Mouse (Mus musculus) forelimb bud, embryonic 11.5 days (tissue): ENCODE results near the gene Ssr4.

Experiments
- DNase-seq: peaks from one replicate; pipeline ENCODE4 v3.0.0-alpha.2; 2012; ENCODE audit warnings: low read depth, low spot score

Gene Ssr4

DNA sequence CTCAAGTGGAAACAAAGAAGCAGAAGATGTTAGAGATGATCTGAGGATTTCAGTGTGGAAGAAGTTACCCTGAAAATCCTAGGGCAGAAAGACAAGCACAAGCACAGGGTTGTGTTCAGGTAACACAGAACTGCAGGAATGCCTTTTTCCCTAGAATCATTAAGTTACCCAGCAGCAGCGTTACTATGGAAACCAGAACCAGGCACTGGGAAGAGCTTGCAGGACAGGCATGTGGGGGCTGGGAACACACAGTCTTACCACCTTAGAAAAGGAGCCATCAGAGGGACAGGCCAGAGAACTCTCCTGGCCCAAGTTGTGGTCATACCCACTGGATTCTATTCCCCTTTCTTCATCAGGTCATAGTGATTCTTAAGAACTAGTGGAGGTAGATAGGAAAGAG lies 19.0 kb downstream of the Ssr4 start:
- DNase-seq, result peak; percentile 9

DNA sequence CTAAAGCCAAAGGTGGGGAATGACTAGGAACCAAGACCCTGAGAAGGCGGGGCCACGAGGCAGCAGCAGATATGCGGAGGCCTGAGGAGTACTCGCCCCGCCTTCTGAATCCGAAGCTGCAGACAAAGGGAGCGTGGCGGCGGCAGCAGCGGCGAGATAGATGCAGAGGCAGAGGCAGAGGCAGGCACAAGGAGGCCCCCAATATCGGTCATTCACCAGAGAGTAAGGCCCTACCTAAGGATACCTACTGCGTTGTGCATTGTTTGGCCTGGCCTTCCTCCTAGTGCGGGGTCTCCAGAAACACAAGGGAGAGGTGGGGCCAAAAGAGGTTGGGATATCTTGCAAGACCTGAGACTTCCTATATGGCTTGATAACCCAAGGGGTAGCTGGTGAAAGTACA lies 28.2 kb downstream of the Ssr4 start:
- DNase-seq, result peak; percentile 18

DNA sequence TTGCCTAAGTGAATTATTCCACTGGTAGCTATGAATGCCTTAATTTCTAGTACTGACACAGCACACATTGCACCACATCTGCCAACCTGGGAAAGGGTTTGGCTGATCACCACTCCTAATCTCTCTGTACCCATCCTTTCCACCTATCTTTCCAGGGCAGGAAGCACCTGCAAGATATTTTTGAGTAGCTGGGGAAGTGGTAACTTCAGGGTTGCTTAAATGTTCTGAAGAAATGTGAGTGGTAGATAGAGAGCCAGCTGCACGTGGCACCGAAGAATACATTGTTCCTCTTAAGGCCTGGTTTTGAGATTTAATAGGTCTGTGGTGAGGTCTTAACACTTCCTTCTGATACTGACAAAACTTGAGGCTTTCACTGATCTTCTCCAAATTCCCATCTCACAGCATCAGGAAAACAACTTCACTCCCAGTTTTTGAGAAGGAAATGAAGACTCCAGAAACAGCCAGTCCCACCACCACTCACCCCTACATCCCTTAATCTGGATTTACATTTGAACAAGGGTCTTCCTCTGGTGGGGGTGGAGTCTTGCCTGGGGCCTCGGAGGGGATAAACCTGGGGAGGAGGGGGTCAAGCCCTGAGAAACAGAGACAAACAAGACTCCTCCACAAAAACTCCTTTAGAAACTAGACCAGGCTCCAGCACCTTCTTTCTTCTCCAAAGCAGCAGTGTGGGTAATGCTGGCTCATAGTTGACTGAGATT lies 29.9 kb downstream of the Ssr4 start:
- DNase-seq, result no peak

DNA sequence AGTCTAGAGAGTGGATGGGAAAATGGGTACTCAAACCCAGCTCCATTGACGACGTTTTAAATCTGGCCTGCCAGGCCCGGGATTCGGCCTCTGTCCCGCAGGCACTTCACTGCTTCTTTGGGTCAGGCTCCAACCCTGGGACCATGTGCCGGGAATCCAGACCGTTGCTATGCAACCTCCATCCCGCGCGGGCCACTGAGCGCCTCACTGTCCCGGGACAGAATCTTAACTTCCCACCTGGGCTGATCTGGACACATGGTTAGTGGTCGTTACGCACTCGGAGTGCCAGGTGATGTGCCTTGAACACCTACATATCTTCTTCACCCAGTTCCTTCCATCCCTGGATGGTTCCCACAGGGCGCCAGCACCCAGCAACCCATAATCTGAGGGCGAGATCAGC lies 36.9 kb downstream of the Ssr4 start:
- DNase-seq, result no peak

DNA sequence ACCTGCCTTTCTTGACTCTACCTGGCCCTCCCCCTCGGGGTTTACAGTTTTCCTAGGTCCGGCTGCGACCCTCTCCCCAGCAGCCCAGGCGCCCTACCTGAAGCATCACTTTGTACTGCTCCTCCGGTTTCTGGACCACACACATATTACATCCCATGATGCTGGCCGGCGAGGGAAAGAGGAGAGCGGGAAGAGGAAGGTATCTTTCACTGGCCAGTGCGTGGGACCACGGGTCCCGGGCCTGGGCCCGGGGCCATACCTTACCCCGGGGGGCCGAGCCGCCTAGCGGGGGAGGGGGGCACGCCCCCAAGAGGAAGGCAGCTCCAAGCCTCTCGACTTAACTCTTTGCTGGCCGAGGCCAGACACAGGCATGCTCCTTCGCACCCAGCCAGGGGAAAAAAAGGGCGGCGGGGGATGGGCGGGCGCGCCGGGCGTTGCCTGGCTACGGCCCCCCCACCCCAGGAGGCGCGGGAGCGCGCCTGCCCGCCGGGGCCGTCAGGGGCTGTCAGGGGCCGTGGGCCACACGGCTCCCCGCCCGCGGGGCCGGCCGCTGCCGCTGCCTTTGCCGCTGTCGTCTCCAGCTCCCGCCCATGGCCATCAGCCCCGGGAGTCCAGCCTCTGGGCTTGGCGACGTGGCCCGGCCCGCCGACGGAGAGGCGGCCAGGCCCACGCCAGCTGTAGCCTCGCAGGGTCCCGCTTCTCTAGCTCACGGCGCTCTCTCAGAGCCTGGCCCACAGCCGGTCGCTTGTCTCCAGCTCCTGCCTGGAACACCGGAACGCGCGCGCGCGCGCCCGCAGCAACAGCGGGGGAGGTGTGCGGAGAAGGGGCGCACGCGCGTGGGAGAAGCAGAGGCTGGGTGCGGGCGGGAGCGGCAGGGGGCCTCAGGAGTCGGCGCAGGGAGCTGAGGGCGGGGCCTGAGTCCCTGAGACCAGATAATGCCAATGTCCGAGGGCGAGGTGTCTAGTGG lies 37.6 kb downstream of the Ssr4 start, which contains the start of gene Pdzd4:
Gene Pdzd4, minus strand, starts transcription at position 785 of the 967 bp plus-strand sequence.
- DNase-seq, result peak; percentile 31

DNA sequence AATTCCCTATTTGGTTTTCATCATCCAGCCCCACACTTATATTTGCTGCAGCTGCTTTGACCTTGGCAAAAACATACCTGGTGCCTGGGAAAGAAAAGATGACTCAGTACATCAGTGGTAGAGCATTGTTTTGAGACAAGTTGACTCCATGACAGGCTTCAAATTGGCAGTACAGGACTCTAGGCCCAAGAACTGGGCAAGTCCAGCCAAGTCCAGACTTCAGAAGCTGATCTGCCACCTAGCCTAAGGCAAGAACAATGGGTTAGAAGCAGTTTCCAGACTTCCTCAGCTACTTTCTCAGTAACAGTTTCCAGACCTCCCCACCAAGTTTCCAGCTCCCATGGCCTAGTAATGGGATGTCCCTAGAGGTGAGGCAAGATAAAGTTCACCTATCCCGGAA lies 48.9 kb downstream of the Ssr4 start:
- DNase-seq, result no peak

DNA sequence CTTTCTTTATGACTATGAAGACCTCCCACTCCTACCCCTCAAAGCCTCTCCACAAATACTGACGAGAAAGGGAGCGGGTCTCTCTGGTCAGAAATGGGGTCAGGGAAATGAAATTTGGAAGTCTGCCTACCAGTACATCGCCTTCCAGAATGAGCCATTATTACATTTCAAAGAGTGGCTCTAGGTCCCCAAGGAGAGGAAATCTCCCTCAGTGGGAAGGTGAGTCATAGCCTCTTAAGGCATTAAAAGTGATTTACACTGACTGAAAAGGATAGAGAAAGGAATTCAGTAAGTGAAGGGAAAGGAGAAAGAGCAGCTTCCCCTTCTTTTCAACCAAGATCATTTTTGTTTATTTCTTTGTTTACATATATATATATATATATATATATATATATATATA lies 49.9 kb downstream of the Ssr4 start:
- no peak for DNase-seq
